Mouse (Mus musculus): Measurements from ENCODE around the gene Adamts16.

DNA sequence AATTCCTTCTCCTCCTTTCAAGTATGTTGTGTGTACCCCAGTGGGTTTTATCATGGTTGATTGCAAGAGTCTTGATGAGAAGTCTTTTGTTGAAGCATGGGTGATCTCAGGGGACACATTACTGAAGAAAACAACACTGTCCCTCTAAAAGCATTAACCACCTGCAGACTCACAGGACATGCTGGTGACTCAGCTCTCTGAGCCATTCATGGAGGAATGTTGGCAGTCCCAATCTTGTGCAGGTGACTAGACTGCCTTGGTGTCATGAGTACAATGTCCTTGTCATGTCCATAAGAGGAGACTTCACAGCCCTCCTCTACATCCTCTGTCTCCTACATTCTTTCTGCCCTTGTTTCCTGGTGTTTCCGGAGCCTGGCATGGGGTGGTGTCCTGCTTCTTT lies 45.5 kb upstream of the Adamts16 start:
- TF ChIP-seq POLR2A (IDR thresholded peaks at IDR 0.05; ENCODE audit: low read depth, low read length) (no peak), CTCF (conservative IDR thresholded peaks at IDR 0.05; ENCODE audit: insufficient read depth, insufficient read length, low read depth, low read length) (no peak)

All from kidney, adult 2 months (tissue).